22 mouse cellular contexts compared by ENCODE assay signal in genomic region chr11:116865945-116866585, GRCm38 (mm10). TPM values are rescaled to one million over a fixed set of nuclear protein-coding genes. Genes with fewer than 3 reads are reported as not detected.
DNase-seq lines count a peak whose midpoint lies in the region; ATAC-seq lines count a peak whose summit lies in the region.
"Had no signal": no experiment of that assay in that cellular context is flagged by ENCODE, and none has a peak within 500 bp of the region (broad histone marks: within the 10 kb centered on the region; RNA-seq: fewer than 3 reads in every experiment).

No protein-coding gene starts in this region.

- no peaks in the 10 kb centered on the region for H3K27me3 ChIP-seq in embryonic facial prominence, embryonic 15.5 days
- H3K27me3 ChIP-seq in embryonic facial prominence, embryonic 10.5 days (replicated peaks; ENCODE audit: low read depth, poor library complexity, severe bottlenecking): no peaks in the 10 kb centered on the region
- no peaks in the 10 kb centered on the region for H3K27me3 ChIP-seq in kidney, embryonic 15.5 days
- H3K27me3 ChIP-seq: limb, embryonic 13.5 days; liver, embryonic 12.5 days; midbrain, embryonic 12.5 days had no signal

- H3K36me3 ChIP-seq in embryonic facial prominence, embryonic 15.5 days: peaks cover 77% of the 10 kb centered on the region
- peaks cover 76% of the 10 kb centered on the region for H3K36me3 ChIP-seq in embryonic facial prominence, embryonic 10.5 days (replicated peaks)
- peaks cover 82% of the 10 kb centered on the region for H3K36me3 ChIP-seq in kidney, embryonic 15.5 days
- H3K36me3 ChIP-seq in macrophage (ENCODE audit: inconsistent target): peaks cover 59% of the 10 kb centered on the region

- 0 out of 2 replicates have a peak, but pooled peaks have one; percentile 48 for ATAC-seq in embryonic facial prominence, embryonic 15.5 days (ENCODE audit: insufficient number of reproducible peaks, low FRiP score, low TSS enrichment, low read depth)
- peak; percentile 40; the same call in 1 of the 2 replicates for ATAC-seq in kidney, embryonic 15.5 days (replicated peaks; ENCODE audit: low FRiP score)
- ATAC-seq: forebrain, embryonic 14.5 days; liver, embryonic 12.5 days had no signal

- WGBS in embryonic facial prominence, embryonic 15.5 days: 76% methylated on average over 12 of the region's 12 CpGs
- WGBS in embryonic facial prominence, embryonic 10.5 days: 79% methylated on average over 12 of the region's 12 CpGs
- 69% methylated on average over 12 of the region's 12 CpGs for WGBS in kidney, embryonic 15.5 days
- WGBS in macrophage (ENCODE audit: missing documents): 89% methylated on average over 12 of the region's 12 CpGs

- peaks cover 2% of the 10 kb centered on the region; the same call in 1 of the 2 replicates for H3K4me1 ChIP-seq in embryonic facial prominence, embryonic 15.5 days
- H3K4me1 ChIP-seq in embryonic facial prominence, embryonic 10.5 days: no peaks in the 10 kb centered on the region
- no peaks in the 10 kb centered on the region for H3K4me1 ChIP-seq in kidney, embryonic 15.5 days
- H3K4me1 ChIP-seq: limb, embryonic 13.5 days; midbrain, embryonic 12.5 days had no signal

- H3K27ac ChIP-seq in embryonic facial prominence, embryonic 15.5 days (replicated peaks): no peak overlapping the region
- no peak overlapping the region for H3K27ac ChIP-seq in embryonic facial prominence, embryonic 10.5 days (replicated peaks)
- H3K27ac ChIP-seq in kidney, embryonic 15.5 days: no peak overlapping the region
- H3K27ac ChIP-seq in macrophage: peak overlapping the region; percentile 4; the same call in 1 of the 2 replicates
- H3K27ac ChIP-seq: heart, embryonic 10.5 days; limb, embryonic 13.5 days; liver, embryonic 12.5 days; midbrain, embryonic 12.5 days had no signal

- no peak overlapping the region for H3K4me3 ChIP-seq in embryonic facial prominence, embryonic 15.5 days (replicated peaks)
- no peak overlapping the region for H3K4me3 ChIP-seq in embryonic facial prominence, embryonic 10.5 days
- no peak overlapping the region for H3K4me3 ChIP-seq in kidney, embryonic 15.5 days (replicated peaks)
- no peak overlapping the region for H3K4me3 ChIP-seq in macrophage (ENCODE audit: inconsistent target)
- H3K4me3 ChIP-seq: heart, embryonic 10.5 days; limb, embryonic 13.5 days; liver, embryonic 12.5 days; midbrain, embryonic 12.5 days had no signal

- H3K9ac ChIP-seq in embryonic facial prominence, embryonic 15.5 days: no peak overlapping the region
- no peak overlapping the region for H3K9ac ChIP-seq in kidney, embryonic 15.5 days
- H3K9ac ChIP-seq: limb, embryonic 13.5 days; liver, embryonic 12.5 days; midbrain, embryonic 12.5 days had no signal

- no peak overlapping the region for H3K4me2 ChIP-seq in embryonic facial prominence, embryonic 15.5 days (replicated peaks)
- H3K4me2 ChIP-seq in kidney, embryonic 15.5 days: no peak overlapping the region
- H3K4me2 ChIP-seq: limb, embryonic 13.5 days; liver, embryonic 12.5 days; midbrain, embryonic 12.5 days had no signal

- peaks cover 68% of the 10 kb centered on the region for H3K79me2 ChIP-seq in macrophage (ENCODE audit: inconsistent target)

- DNase-seq in embryonic facial prominence, embryonic 10.5 days (ENCODE audit: low spot score): no peak
- DNase-seq in kidney, adult 18-20 months: peak; percentile 28
- no peak for DNase-seq in kidney, postnatal 14 days
- no peak for DNase-seq in cerebellum, postnatal 4 days (ENCODE audit: low spot score in 2 of 2)
- DNase-seq in natural killer cell, adult 2 months (ENCODE audit: low spot score in 2 of 2): no peak
- DNase-seq: cerebellum, adult 11-12 months; cerebellum, postnatal 25 days; embryo, embryonic 11 days; lung, adult 18-20 months; lung, postnatal 10 days; right cerebral cortex, postnatal 25 days; spleen, adult 18-20 months; thymus, postnatal 25 days had no signal

- H3K9me3 ChIP-seq in embryonic facial prominence, embryonic 15.5 days (replicated peaks): no peaks in the 10 kb centered on the region
- H3K9me3 ChIP-seq in embryonic facial prominence, embryonic 10.5 days: no peaks in the 10 kb centered on the region
- H3K9me3 ChIP-seq in kidney, embryonic 15.5 days (replicated peaks): no peaks in the 10 kb centered on the region
- H3K9me3 ChIP-seq: heart, embryonic 10.5 days; limb, embryonic 13.5 days; liver, embryonic 12.5 days; midbrain, embryonic 12.5 days had no signal

RNA-seq across cellular contexts. Expression of gene Srsf2, which starts 13.2 kb away (rescaled TPM):
- polyA plus RNA-seq in embryonic facial prominence, embryonic 15.5 days (2015; fragmentation: Nextera tagmentation; extraction: Ambion mirVana): 694 and 715 TPM in 2 replicates
- 890 and 902 TPM in 2 replicates for polyA plus RNA-seq in embryonic facial prominence, embryonic 10.5 days (2016; fragmentation: Nextera tagmentation; extraction: Ambion mirVana)
- 810 and 860 TPM in 2 replicates for polyA plus RNA-seq in kidney, embryonic 15.5 days (2015; fragmentation: Nextera tagmentation; extraction: Ambion mirVana)
- total RNA-seq in macrophage (2018; cell fraction: chromatin; rRNA removed): 1,000 to 10,000 TPM in 1 of 26 experiments, 100 to 1,000 TPM in 25; 145 to 1,072 (median 478) TPM
- total RNA-seq in macrophage (2018; cell fraction: cytosol; rRNA removed): 100 to 1,000 TPM; 106 to 202 (median 158) TPM
- 100 to 1,000 TPM; 151 to 994 (median 359) TPM for total RNA-seq in macrophage (2018; cell fraction: nucleus; rRNA removed)
- 176 to 306 TPM (median 187 TPM) in 3 replicates for polyA plus RNA-seq in macrophage (2018)

RNA-seq across cellular contexts. Expression of gene Mfsd11, which starts 13.8 kb away (rescaled TPM):
- 44.8 and 51.2 TPM in 2 replicates for polyA plus RNA-seq in embryonic facial prominence, embryonic 15.5 days (2015; fragmentation: Nextera tagmentation; extraction: Ambion mirVana)
- polyA plus RNA-seq in embryonic facial prominence, embryonic 10.5 days (2016; fragmentation: Nextera tagmentation; extraction: Ambion mirVana): 23.8 and 26.8 TPM in 2 replicates
- 37.9 and 39.6 TPM in 2 replicates for polyA plus RNA-seq in kidney, embryonic 15.5 days (2015; fragmentation: Nextera tagmentation; extraction: Ambion mirVana)
- total RNA-seq in macrophage (2018; cell fraction: chromatin; rRNA removed): 100 to 1,000 TPM in 12 of 26 experiments, 10 to 100 TPM in 14; 23.7 to 296 (median 94.4) TPM
- 100 to 1,000 TPM in 24 of 26 experiments, 10 to 100 TPM in 2; 90.2 to 220 (median 154) TPM for total RNA-seq in macrophage (2018; cell fraction: cytosol; rRNA removed)
- total RNA-seq in macrophage (2018; cell fraction: nucleus; rRNA removed): 100 to 1,000 TPM in 22 of 26 experiments, 10 to 100 TPM in 4; 26.4 to 272 (median 148) TPM
- polyA plus RNA-seq in macrophage (2018): 105 to 174 TPM (median 118 TPM) in 3 replicates

RNA-seq across cellular contexts. Expression of gene Jmjd6, which starts 22.8 kb away (rescaled TPM):
- polyA plus RNA-seq in embryonic facial prominence, embryonic 15.5 days (2015; fragmentation: Nextera tagmentation; extraction: Ambion mirVana): 74.1 and 79.1 TPM in 2 replicates
- 88.3 and 97.5 TPM in 2 replicates for polyA plus RNA-seq in embryonic facial prominence, embryonic 10.5 days (2016; fragmentation: Nextera tagmentation; extraction: Ambion mirVana)
- 72.6 and 75.5 TPM in 2 replicates for polyA plus RNA-seq in kidney, embryonic 15.5 days (2015; fragmentation: Nextera tagmentation; extraction: Ambion mirVana)
- total RNA-seq in macrophage (2018; cell fraction: chromatin; rRNA removed): 10 to 100 TPM in 25 of 26 experiments, 1 to 10 TPM in 1; 8.9 to 67.5 (median 36.3) TPM
- 10 to 100 TPM; 11.3 to 25.6 (median 19.8) TPM for total RNA-seq in macrophage (2018; cell fraction: cytosol; rRNA removed)
- total RNA-seq in macrophage (2018; cell fraction: nucleus; rRNA removed): 10 to 100 TPM; 13.7 to 59.6 (median 24.8) TPM
- 19.8 to 25.1 TPM (median 21.8 TPM) in 3 replicates for polyA plus RNA-seq in macrophage (2018)

RNA-seq across cellular contexts. Expression of gene Mettl23, which starts 23.0 kb away (rescaled TPM):
- 75.9 and 79.9 TPM in 2 replicates for polyA plus RNA-seq in embryonic facial prominence, embryonic 15.5 days (2015; fragmentation: Nextera tagmentation; extraction: Ambion mirVana)
- polyA plus RNA-seq in embryonic facial prominence, embryonic 10.5 days (2016; fragmentation: Nextera tagmentation; extraction: Ambion mirVana): 56.9 and 58.1 TPM in 2 replicates
- 51.5 and 60.6 TPM in 2 replicates for polyA plus RNA-seq in kidney, embryonic 15.5 days (2015; fragmentation: Nextera tagmentation; extraction: Ambion mirVana)
- total RNA-seq in macrophage (2018; cell fraction: chromatin; rRNA removed): 10 to 100 TPM in 10 of 26 experiments, 1 to 10 TPM in 16; 1.5 to 20.7 (median 6.8) TPM
- 10 to 100 TPM; 10.5 to 17.5 (median 13.8) TPM for total RNA-seq in macrophage (2018; cell fraction: cytosol; rRNA removed)
- 10 to 100 TPM in 11 of 26 experiments, 1 to 10 TPM in 15; 2.5 to 24.4 (median 8.3) TPM for total RNA-seq in macrophage (2018; cell fraction: nucleus; rRNA removed)
- 12.5 to 17.0 TPM (median 16.0 TPM) in 3 replicates for polyA plus RNA-seq in macrophage (2018)

RNA-seq across cellular contexts. Expression of gene Mxra7, which starts 38.2 kb away (rescaled TPM):
- polyA plus RNA-seq in embryonic facial prominence, embryonic 15.5 days (2015; fragmentation: Nextera tagmentation; extraction: Ambion mirVana): 24.8 and 32.3 TPM in 2 replicates
- polyA plus RNA-seq in embryonic facial prominence, embryonic 10.5 days (2016; fragmentation: Nextera tagmentation; extraction: Ambion mirVana): 18.1 and 23.2 TPM in 2 replicates
- polyA plus RNA-seq in kidney, embryonic 15.5 days (2015; fragmentation: Nextera tagmentation; extraction: Ambion mirVana): 16.7 and 20.8 TPM in 2 replicates
- total RNA-seq in macrophage (2018; cell fraction: chromatin; rRNA removed): 1 to 10 TPM in 1 of 26 experiments, not detected in 25; 5.3 TPM
- total RNA-seq in macrophage (2018; cell fraction: cytosol; rRNA removed): under 1 TPM in 9 of 26 experiments, not detected in 17; 0.07 to 0.22 (median 0.09) TPM
- total RNA-seq in macrophage (2018; cell fraction: nucleus; rRNA removed): 1 to 10 TPM in 1 of 26 experiments, not detected in 25; 2.3 TPM
- not detected in 3 replicates for polyA plus RNA-seq in macrophage (2018)
- total RNA-seq: megakaryocyte, adult 5-6 weeks had no signal
